Mouse (Mus musculus): Measurements from ENCODE around the gene 9230112D13Rik.
A peak's percentile ranks its signal among the peaks of the same experiment; 100 is the strongest.

Gene 9230112D13Rik

DNA sequence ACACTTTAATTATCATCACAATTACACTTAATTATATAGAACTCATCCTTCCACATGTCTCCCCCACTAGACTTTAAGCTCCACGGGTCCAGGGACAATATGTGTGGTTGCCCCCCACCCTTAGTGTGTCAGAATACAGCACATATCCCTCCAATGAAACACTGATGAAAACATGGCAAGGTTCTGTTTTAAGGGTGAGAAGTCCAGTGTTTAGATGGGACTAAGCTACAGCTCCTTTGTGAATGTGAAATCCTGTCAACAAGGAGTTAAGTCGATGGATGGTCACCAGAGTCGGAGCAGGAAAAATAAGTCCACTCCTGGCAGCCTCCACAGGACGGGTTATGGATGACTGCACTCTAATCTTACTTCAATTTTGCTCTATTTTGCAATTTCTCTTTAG is 22.3 kb downstream of the 9230112D13Rik start:
- DNase-seq (ENCODE audit: low read depth, low spot score), result no peak

DNA sequence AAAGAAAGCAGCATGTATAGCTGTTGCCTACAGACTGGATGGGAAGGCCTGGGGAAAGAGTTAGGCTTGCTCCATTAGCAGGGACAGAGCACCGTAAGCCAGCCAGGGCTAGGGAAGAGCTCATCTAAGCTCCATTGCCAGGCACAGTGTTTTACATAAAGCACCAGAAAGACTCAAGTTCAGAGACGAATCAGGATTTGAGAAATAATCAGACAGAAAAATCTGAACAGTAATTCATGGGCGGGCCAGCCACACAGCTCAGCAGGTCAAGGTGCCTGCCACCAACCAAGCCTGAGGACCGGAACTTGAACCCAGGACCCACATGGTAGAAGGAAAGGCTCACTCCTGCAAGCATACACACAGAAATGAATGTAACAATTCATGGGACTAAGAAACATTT is 22.9 kb downstream of the 9230112D13Rik start:
- DNase-seq (ENCODE audit: low read depth, low spot score), result no peak

DNA sequence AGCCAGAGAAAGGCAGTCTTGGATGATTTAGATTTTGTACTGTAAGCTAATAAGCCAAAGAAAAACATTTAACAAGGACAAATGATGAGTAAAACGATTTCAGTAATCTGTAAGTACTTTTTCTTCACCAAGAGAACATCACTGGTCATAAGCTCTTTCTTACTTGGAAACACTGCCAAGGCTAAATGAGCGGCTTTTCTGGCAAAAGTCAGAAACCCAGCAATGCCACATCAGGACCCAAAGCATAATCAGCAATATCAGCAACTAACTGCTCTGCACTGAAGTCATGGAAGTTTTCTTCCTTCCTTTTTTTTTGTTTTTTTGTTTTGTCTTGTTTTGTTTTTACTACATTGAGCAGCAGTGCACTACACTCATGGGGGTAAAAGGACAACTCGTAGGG is 25.3 kb downstream of the 9230112D13Rik start:
- no peak for DNase-seq (ENCODE audit: low read depth, low spot score)

DNA sequence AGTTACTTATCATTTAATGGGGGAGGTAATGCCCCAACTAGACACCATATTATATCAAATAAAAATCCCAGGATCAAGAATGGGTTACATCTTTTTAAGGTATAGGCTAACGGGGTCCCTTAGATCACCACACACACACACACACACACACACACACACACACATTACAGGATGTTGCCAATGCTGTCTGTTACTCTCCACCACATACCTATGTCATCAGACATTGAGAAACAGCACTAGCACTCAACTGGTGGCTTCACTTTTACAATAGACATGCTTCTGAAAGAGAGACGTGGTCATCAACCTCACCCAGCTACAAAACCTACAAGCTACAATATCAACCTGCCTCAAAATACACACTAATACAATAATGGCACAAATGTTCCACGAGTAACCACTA is 28.9 kb downstream of the 9230112D13Rik start:
- DNase-seq (ENCODE audit: low read depth, low spot score), result no peak

DNA sequence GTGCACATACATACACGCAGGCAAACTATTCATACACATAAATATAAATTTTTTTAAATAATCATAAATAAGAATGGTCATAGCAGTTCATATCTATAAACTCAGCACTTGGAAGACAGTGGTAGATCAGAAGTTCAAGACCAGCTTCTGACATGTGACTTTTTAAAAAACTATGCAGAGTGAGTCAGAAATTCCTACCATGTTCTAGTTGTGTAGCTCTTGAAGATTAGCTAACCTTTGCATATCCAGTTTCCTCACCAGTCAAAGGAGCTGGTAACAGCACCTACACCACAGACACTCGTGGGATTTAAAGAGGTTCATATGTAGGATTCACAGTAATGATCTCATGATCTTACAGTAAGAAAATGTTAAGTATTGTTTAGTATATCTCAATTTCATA is 29.9 kb downstream of the 9230112D13Rik start:
- no peak for DNase-seq (ENCODE audit: low read depth, low spot score)

DNA sequence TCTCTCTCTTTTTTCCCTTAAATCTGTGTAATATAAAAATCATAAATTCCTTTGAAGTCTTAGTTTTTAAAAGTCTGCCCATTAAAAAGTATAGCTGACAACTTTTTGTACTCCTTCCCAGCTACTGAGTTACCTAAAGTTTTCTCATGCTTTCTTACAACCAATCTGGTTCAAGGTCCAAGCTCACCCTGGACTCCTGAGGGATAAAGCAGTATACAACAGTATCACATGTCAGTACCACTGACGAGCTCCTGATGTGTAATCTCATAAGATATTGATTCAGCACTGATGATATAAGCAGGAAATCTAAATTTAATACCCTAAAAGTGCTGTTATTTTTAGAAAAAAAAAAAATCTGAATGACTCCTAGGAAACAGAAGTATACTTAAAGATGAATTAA is 31.6 kb downstream of the 9230112D13Rik start:
- no peak for DNase-seq (ENCODE audit: low read depth, low spot score)

DNA sequence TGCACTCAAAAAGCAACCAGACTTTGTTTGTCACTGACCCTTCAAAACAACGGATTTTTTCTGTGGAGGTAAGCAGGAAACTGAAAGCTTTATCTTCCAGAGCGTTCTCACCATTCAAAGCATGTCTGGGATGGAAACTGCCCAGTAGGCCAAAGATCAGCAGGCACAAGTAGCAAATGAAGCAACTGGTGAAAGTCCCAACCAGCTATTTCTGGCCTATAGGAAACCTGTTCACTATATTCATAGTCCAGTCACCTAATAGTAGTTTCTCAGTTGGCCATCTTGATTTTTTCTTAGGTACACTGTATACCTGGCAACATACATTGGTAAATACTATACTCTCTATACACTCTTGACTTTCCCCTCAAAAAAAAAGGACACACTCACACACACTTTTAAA is 32.7 kb downstream of the 9230112D13Rik start:
- peak; percentile 40 for DNase-seq (ENCODE audit: low read depth, low spot score)

DNA sequence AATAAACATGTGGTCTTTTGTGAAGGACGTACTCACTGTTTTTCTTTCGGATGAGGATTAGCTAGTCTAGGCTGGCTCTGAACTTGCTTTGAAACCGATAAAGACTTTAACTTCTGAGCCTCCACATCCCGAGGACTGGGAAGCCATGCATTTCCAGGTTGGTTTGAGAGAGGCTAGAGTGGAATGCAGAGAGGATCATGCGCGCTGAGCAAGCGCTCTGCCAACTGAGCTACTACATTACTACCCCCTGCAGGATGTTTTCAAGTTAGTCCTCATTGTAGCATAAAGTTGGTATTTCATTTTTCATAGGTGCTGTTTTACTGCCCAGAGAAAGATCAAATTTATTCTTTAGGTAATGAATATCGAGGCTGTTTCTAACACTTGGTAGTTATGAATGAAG is 36.4 kb downstream of the 9230112D13Rik start:
- no peak for DNase-seq (ENCODE audit: low read depth, low spot score)

DNA sequence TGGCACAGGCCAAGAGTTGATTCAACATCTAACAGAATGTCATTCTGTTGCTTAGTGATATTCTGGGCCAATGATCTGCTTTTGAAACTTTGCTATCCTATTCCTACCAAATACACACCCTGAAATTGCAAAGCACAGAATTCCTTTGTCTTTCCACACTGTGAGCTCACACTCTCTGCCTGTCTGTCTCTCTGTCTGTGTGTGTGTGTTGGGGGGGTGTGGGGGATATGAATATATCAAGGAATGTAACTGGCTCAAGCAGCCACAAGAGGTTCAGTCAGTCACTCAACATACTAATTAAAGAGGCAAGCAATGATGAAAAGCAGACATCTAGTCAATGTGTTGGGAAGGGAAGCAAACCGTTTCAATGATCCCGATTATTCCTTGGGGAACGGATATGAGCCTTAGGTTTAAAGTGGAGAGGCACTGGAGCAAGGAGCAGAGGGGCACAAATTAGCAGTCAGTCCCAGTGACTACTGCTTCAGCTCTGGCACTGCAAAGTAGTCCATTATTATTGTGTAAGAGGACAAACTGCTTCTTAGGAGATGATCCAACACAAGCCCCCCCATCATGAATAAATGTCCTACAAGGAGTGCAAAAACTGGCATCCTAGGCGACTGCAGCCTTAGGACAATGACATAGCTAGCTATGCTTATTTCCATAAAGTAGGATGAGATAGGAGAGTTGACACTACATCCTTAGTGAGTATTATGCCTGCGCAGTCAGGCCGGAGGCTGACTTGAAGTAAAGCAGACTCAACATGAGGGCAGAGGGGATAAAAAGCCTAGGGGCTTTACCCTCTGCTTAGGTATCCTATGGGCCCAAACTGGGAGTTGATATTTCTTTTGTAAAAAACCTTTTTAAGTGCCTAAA is 38.9 kb downstream of the 9230112D13Rik start:
- DNase-seq (ENCODE audit: low read depth, low spot score), result no peak

DNA sequence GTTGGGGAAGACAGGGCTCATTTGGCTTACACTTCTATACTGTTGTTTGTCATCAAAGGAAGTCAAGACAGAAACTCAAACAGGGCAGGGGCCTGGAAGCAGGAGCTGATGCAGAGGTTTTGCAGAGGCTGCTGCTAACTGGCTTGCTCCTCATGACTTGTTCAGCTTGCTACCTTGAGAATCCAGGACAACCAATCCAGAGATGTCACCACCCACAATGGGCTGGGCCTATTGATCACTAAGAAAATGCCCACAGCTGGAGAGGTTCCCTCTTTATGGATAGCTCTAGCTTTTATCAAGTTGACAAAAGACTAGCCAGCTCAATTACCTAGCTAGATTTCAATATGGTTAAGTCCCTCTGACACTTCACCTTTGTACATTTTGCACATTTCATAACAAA is 51.0 kb downstream of the 9230112D13Rik start:
- DNase-seq (ENCODE audit: low read depth, low spot score), result no peak

DNA sequence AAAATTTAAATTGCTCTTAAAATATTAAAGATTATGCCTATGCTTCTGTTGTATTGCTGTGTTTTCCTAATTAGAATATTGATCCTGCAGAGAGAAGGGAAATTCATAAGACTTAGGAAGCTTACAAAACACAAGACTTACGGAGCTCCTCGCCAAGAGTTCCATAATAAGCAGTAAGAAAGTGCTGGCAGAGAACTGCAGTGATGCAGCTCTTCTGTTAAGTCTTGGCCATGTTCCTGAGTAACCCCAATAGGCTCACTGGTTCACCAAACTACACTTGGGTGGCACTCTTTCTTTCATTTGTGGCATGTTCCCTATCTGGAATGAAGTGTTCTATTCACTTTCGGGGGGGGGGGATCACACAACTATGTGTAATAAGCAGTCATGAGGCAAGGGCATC is 56.3 kb downstream of the 9230112D13Rik start:
- peak; percentile 68 for DNase-seq (ENCODE audit: low read depth, low spot score)

Measured in skeletal muscle tissue, adult 2 months (tissue).